Mouse (Mus musculus) heart, adult 10 weeks (tissue): Measurements from ENCODE around the gene Cxcr5. TPM values are rescaled to one million over a fixed set of nuclear protein-coding genes. Genes with fewer than 3 reads are reported as not detected.

Experiments used
- polyA plus RNA-seq: library from polyadenylated mRNA; stranded (reverse); fragments of 350-450 nt; fragmentation: Illumina TruSeq; extraction: RNeasy Lipid Tissue Mini Kit (QIAGEN cat#74804); gene quantifications from one replicate; pipeline ENCODE4 v1.2.3, GENCODE M21; 2014; ENCODE audit warnings: low read depth, low replicate concordance

The Cxcr5 gene
- 0.39 TPM for polyA plus RNA-seq

GRCm38 (mm10) chr9:44561597-44561996 is at the start of gene Cxcr5:
Gene Cxcr5 (minus strand): TSS chr9:44561877.

GRCm38 (mm10) chr9:44604779-44605615 is 43.3 kb upstream of the Cxcr5 start, which contains the start of gene Ddx6:
Gene Ddx6 (plus strand): TSS chr9:44604892.

GRCm38 (mm10) chr9:44482552-44482951 is 79.1 kb downstream of the Cxcr5 start, which contains the start of gene Bcl9l:
Gene Bcl9l (plus strand): TSS chr9:44482825.

Other genes with a start within 250 kb of the Cxcr5 start
- gene C2cd2l, start 241.6 kb downstream of the Cxcr5 start, polyA plus RNA-seq = 16.3 TPM
- 17.7 TPM for gene Dpagt1, start 235.9 kb downstream of the Cxcr5 start, polyA plus RNA-seq
- 8.9 TPM for gene H2afx, start 227.2 kb downstream of the Cxcr5 start, polyA plus RNA-seq
- 44.7 TPM for gene Hmbs, start 217.6 kb downstream of the Cxcr5 start, polyA plus RNA-seq
- 19.6 TPM for gene Vps11, start 200.2 kb downstream of the Cxcr5 start, polyA plus RNA-seq
- 24.8 TPM for gene Hyou1, start 182.4 kb downstream of the Cxcr5 start, polyA plus RNA-seq
- 25.1 TPM for gene Slc37a4, start 165.0 kb downstream of the Cxcr5 start, polyA plus RNA-seq
- gene Rps25, start 154.7 kb downstream of the Cxcr5 start, polyA plus RNA-seq = 932 TPM
- gene Trappc4, start 154.3 kb downstream of the Cxcr5 start, polyA plus RNA-seq = 48.1 TPM
- gene Ccdc84, start 143.3 kb downstream of the Cxcr5 start, polyA plus RNA-seq = 13.8 TPM
- not detected for gene Foxr1, start 120.7 kb downstream of the Cxcr5 start, polyA plus RNA-seq
- not detected for gene Upk2, start 106.9 kb downstream of the Cxcr5 start, polyA plus RNA-seq
- 22.5 TPM for gene Bcl9l, start 79.1 kb downstream of the Cxcr5 start, polyA plus RNA-seq
- gene Ddx6, start 43.0 kb upstream of the Cxcr5 start, polyA plus RNA-seq = 67.0 TPM
- not detected for gene Treh, start 111.4 kb upstream of the Cxcr5 start, polyA plus RNA-seq
- 102 TPM for gene Phldb1, start 173.3 kb upstream of the Cxcr5 start, polyA plus RNA-seq
- 71.8 TPM for gene Arcn1, start 206.0 kb upstream of the Cxcr5 start, polyA plus RNA-seq
- 27.7 TPM for gene Ift46, start 206.0 kb upstream of the Cxcr5 start, polyA plus RNA-seq
- gene Tmem25, start 237.4 kb upstream of the Cxcr5 start, polyA plus RNA-seq = 10.4 TPM
- not detected for gene Ttc36, start 241.2 kb upstream of the Cxcr5 start, polyA plus RNA-seq